Mouse (Mus musculus): ENCODE results near the gene Nup210. TPM values are rescaled to one million over a fixed set of nuclear protein-coding genes. Genes with fewer than 3 reads are reported as not detected.

Gene Nup210
- polyA plus RNA-seq, 1 experiment, result 1.3 TPM

GRCm38 (mm10) chr6:91085114-91085892 lies 31.3 kb downstream of the Nup210 start:
- Histone ChIP-seq H3K27ac (ENCODE audit: insufficient read depth, low read length) (no peak overlapping the region), H3K4me1 (ENCODE audit: control insufficient read depth, insufficient read depth, low read length) (no peaks in the 10 kb centered on the region), H3K4me3 (ENCODE audit: insufficient read depth, low read length) (no peak overlapping the region)
- TF ChIP-seq CTCF (IDR thresholded peaks at IDR 0.05; ENCODE audit: borderline replicate concordance, insufficient read depth, low read length) (peak; percentile 16; the same call in 1 of the 2 replicates), POLR2A (IDR thresholded peaks at IDR 0.05; ENCODE audit: low read depth, low read length) (no peak)

- no peak overlapping the region for H3K4me3 ChIP-seq (ENCODE audit: insufficient read depth, low read length)
- peak; percentile 42; the same call in 1 of the 2 replicates for TF ChIP-seq CTCF (IDR thresholded peaks at IDR 0.05; ENCODE audit: borderline replicate concordance, insufficient read depth, low read length)
- TF ChIP-seq POLR2A (IDR thresholded peaks at IDR 0.05; ENCODE audit: low read depth, low read length), result no peak
- H3K4me1 ChIP-seq (ENCODE audit: control insufficient read depth, insufficient read depth, low read length), result peaks cover 14% of the 10 kb centered on the region
- H3K27ac ChIP-seq (ENCODE audit: insufficient read depth, low read length), result no peak overlapping the region
These were observed 36.6 kb downstream of the Nup210 start for GRCm38 (mm10) chr6:91080033-91080432.

- H3K4me3 ChIP-seq (ENCODE audit: insufficient read depth, low read length), result no peak overlapping the region
- H3K27ac ChIP-seq (ENCODE audit: insufficient read depth, low read length), result peak overlapping the region; percentile 4; the same call in 1 of the 2 replicates
- H3K4me1 ChIP-seq (ENCODE audit: control insufficient read depth, insufficient read depth, low read length), result peaks cover 19% of the 10 kb centered on the region
- TF ChIP-seq CTCF (IDR thresholded peaks at IDR 0.05; ENCODE audit: borderline replicate concordance, insufficient read depth, low read length), result no peak
- TF ChIP-seq POLR2A (IDR thresholded peaks at IDR 0.05; ENCODE audit: low read depth, low read length), result no peak
These were observed 40.4 kb downstream of the Nup210 start for GRCm38 (mm10) chr6:91076249-91076648.

GRCm38 (mm10) chr6:91068511-91068910 lies 48.1 kb downstream of the Nup210 start:
- Histone ChIP-seq H3K4me3 (ENCODE audit: insufficient read depth, low read length) (no peak overlapping the region), H3K27ac (ENCODE audit: insufficient read depth, low read length) (no peak overlapping the region), H3K4me1 (ENCODE audit: control insufficient read depth, insufficient read depth, low read length) (no peaks in the 10 kb centered on the region)
- TF ChIP-seq CTCF (IDR thresholded peaks at IDR 0.05; ENCODE audit: borderline replicate concordance, insufficient read depth, low read length) (no peak), POLR2A (IDR thresholded peaks at IDR 0.05; ENCODE audit: low read depth, low read length) (no peak)

- no peak overlapping the region for H3K4me3 ChIP-seq (ENCODE audit: insufficient read depth, low read length)
- TF ChIP-seq POLR2A (IDR thresholded peaks at IDR 0.05; ENCODE audit: low read depth, low read length) (no peak), CTCF (IDR thresholded peaks at IDR 0.05; ENCODE audit: borderline replicate concordance, insufficient read depth, low read length) (no peak)
- H3K4me1 ChIP-seq (ENCODE audit: control insufficient read depth, insufficient read depth, low read length), result no peaks in the 10 kb centered on the region
- no peak overlapping the region for H3K27ac ChIP-seq (ENCODE audit: insufficient read depth, low read length)
These were observed 49.6 kb downstream of the Nup210 start for GRCm38 (mm10) chr6:91067048-91067447.

- no peak overlapping the region for H3K27ac ChIP-seq (ENCODE audit: insufficient read depth, low read length)
These were observed 55.3 kb downstream of the Nup210 start for GRCm38 (mm10) chr6:91061296-91061695.

GRCm38 (mm10) chr6:91059711-91060110 lies 56.9 kb downstream of the Nup210 start:
- Histone ChIP-seq H3K4me3 (ENCODE audit: insufficient read depth, low read length) (no peak overlapping the region), H3K27ac (ENCODE audit: insufficient read depth, low read length) (no peak overlapping the region), H3K4me1 (ENCODE audit: control insufficient read depth, insufficient read depth, low read length) (no peaks in the 10 kb centered on the region)
- TF ChIP-seq CTCF (IDR thresholded peaks at IDR 0.05; ENCODE audit: borderline replicate concordance, insufficient read depth, low read length), result peak; percentile 67; the same call in 1 of the 2 replicates
- TF ChIP-seq POLR2A (IDR thresholded peaks at IDR 0.05; ENCODE audit: low read depth, low read length), result no peak

More at GRCm38 (mm10) chr6:91061296-91061695, 55.3 kb downstream of the Nup210 start:
- no peak for TF ChIP-seq CTCF (IDR thresholded peaks at IDR 0.05; ENCODE audit: borderline replicate concordance, insufficient read depth, low read length)
- TF ChIP-seq POLR2A (IDR thresholded peaks at IDR 0.05; ENCODE audit: low read depth, low read length), result no peak
- no peaks in the 10 kb centered on the region for H3K4me1 ChIP-seq (ENCODE audit: control insufficient read depth, insufficient read depth, low read length)
- H3K4me3 ChIP-seq (ENCODE audit: insufficient read depth, low read length), result no peak overlapping the region

GRCm38 (mm10) chr6:91057989-91058388 lies 58.6 kb downstream of the Nup210 start:
- no peaks in the 10 kb centered on the region for H3K4me1 ChIP-seq (ENCODE audit: control insufficient read depth, insufficient read depth, low read length)
- no peak overlapping the region for H3K27ac ChIP-seq (ENCODE audit: insufficient read depth, low read length)
- TF ChIP-seq POLR2A (IDR thresholded peaks at IDR 0.05; ENCODE audit: low read depth, low read length), result no peak
- no peak for TF ChIP-seq CTCF (IDR thresholded peaks at IDR 0.05; ENCODE audit: borderline replicate concordance, insufficient read depth, low read length)
- no peak overlapping the region for H3K4me3 ChIP-seq (ENCODE audit: insufficient read depth, low read length)

- Histone ChIP-seq H3K27ac (ENCODE audit: insufficient read depth, low read length) (no peak overlapping the region), H3K4me3 (ENCODE audit: insufficient read depth, low read length) (no peak overlapping the region), H3K4me1 (ENCODE audit: control insufficient read depth, insufficient read depth, low read length) (no peaks in the 10 kb centered on the region)
- no peak for TF ChIP-seq POLR2A (IDR thresholded peaks at IDR 0.05; ENCODE audit: low read depth, low read length)
- no peak for TF ChIP-seq CTCF (IDR thresholded peaks at IDR 0.05; ENCODE audit: borderline replicate concordance, insufficient read depth, low read length)
These were observed 60.3 kb downstream of the Nup210 start for GRCm38 (mm10) chr6:91056348-91056747.

GRCm38 (mm10) chr6:91052572-91052971 lies 64.1 kb downstream of the Nup210 start:
- H3K27ac ChIP-seq (ENCODE audit: insufficient read depth, low read length), result no peak overlapping the region
- no peak for TF ChIP-seq POLR2A (IDR thresholded peaks at IDR 0.05; ENCODE audit: low read depth, low read length)
- TF ChIP-seq CTCF (IDR thresholded peaks at IDR 0.05; ENCODE audit: borderline replicate concordance, insufficient read depth, low read length), result no peak
- H3K4me3 ChIP-seq (ENCODE audit: insufficient read depth, low read length), result no peak overlapping the region
- no peaks in the 10 kb centered on the region for H3K4me1 ChIP-seq (ENCODE audit: control insufficient read depth, insufficient read depth, low read length)
